Mouse (Mus musculus): Measurements from ENCODE around the gene Pilrb2.

Pilrb2 gene

GRCm38 (mm10) chr5:137833500-137833899 is 38.1 kb downstream of the Pilrb2 start:
- DNase-seq (ENCODE audit: extremely low read depth, low read depth, low spot score), result no peak

GRCm38 (mm10) chr5:137831506-137831905 is 40.1 kb downstream of the Pilrb2 start:
- DNase-seq (ENCODE audit: extremely low read depth, low read depth, low spot score), result no peak

- DNase-seq (ENCODE audit: extremely low read depth, low read depth, low spot score), result no peak
Observed at GRCm38 (mm10) chr5:137831106-137831505, 40.5 kb downstream of the Pilrb2 start.

GRCm38 (mm10) chr5:137830238-137830637 is 41.4 kb downstream of the Pilrb2 start:
- no peak for DNase-seq (ENCODE audit: extremely low read depth, low read depth, low spot score)

- DNase-seq (ENCODE audit: extremely low read depth, low read depth, low spot score), result no peak
Observed at GRCm38 (mm10) chr5:137828694-137829093, 42.9 kb downstream of the Pilrb2 start.

- no peak for DNase-seq (ENCODE audit: extremely low read depth, low read depth, low spot score)
Observed at GRCm38 (mm10) chr5:137826421-137826820, 45.2 kb downstream of the Pilrb2 start.

- DNase-seq (ENCODE audit: extremely low read depth, low read depth, low spot score), result no peak
Observed at GRCm38 (mm10) chr5:137825971-137826370, 45.6 kb downstream of the Pilrb2 start.

- DNase-seq (ENCODE audit: extremely low read depth, low read depth, low spot score), result no peak
Observed at GRCm38 (mm10) chr5:137825030-137825429, 46.6 kb downstream of the Pilrb2 start.

GRCm38 (mm10) chr5:137823455-137824045 is 48.1 kb downstream of the Pilrb2 start:
- no peak for DNase-seq (ENCODE audit: extremely low read depth, low read depth, low spot score)

GRCm38 (mm10) chr5:137822602-137823001 is 49.0 kb downstream of the Pilrb2 start:
- peak; percentile 59 for DNase-seq (ENCODE audit: extremely low read depth, low read depth, low spot score)

- no peak for DNase-seq (ENCODE audit: extremely low read depth, low read depth, low spot score)
Observed at GRCm38 (mm10) chr5:137822126-137822525, 49.5 kb downstream of the Pilrb2 start.

- no peak for DNase-seq (ENCODE audit: extremely low read depth, low read depth, low spot score)
Observed at GRCm38 (mm10) chr5:137817466-137818222, 54.0 kb downstream of the Pilrb2 start.
